Mouse (Mus musculus): ENCODE measurements around the gene Gm11213.

DNA sequence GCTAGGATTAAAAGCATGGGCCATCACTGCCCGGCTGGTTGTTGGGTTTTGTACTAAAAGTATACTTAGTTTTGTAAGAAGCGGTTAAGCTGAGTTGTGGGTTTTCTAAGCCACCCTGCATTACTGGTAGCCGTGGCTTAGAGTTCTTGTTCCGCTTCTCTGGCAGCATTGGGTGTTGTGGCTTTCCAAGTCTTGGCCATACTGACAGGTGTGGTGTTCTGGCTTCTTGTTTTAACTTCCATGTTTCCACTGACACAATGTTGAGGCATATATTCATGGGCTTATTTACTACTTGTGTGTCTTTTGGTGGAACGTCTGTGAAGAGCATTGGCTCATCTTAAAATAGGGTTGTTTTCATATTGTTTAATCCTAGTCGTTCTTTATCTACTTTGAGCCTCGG, 15.1 kb downstream of the Gm11213 start:
- TF ChIP-seq CTCF (conservative IDR thresholded peaks at IDR 0.05; ENCODE audit: low read length), result no peak
- TF ChIP-seq POU5F1 (IDR thresholded peaks at IDR 0.05; ENCODE audit: borderline replicate concordance, low read length), result no peak

Measured in E14TG2a.4 (cell line).